Mouse (Mus musculus): ENCODE results near the gene Prph. TPM values are rescaled to one million over a fixed set of nuclear protein-coding genes. Genes with fewer than 3 reads are reported as not detected.
"Not testable (repeated sequence)": the region's sequence is repeated elsewhere in the genome, so short reads cannot be mapped to it uniquely, and the experiment has no call there.

Gene Prph
- polyA plus RNA-seq, 1 experiment = 0.32 TPM

DNA sequence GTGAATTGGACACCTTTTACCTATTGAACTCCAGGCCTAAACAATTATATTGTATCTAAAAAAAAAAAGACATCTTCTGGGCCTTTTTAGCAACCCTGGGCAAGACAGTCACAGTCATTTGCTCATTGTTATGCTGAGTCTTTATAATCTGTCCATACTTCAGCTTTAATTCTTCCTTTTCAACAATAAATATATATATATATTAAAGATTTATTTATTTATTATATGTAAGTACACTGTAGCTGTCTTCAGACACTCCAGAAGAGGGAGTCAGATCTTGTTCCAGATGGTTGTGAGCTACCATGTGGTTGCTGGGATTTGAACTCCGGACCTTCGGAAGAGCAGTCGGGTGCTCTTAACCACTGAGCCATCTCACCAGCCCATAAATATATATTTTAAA, 21.0 kb downstream of the Prph start:
- DNase-seq (ENCODE audit: low read depth) = not testable (repeated sequence)

GRCm38 (mm10) chr15:99078181-99078910, 23.4 kb downstream of the Prph start:
- no peak for DNase-seq (ENCODE audit: low read depth)

GRCm38 (mm10) chr15:99079804-99080203, 24.8 kb downstream of the Prph start:
- no peak for DNase-seq (ENCODE audit: low read depth)

- DNase-seq (ENCODE audit: low read depth) = no peak
These were observed 27.3 kb downstream of the Prph start for GRCm38 (mm10) chr15:99082322-99082721.

- DNase-seq (ENCODE audit: low read depth) = no peak
These were observed 27.9 kb downstream of the Prph start for GRCm38 (mm10) chr15:99082840-99083239.

DNA sequence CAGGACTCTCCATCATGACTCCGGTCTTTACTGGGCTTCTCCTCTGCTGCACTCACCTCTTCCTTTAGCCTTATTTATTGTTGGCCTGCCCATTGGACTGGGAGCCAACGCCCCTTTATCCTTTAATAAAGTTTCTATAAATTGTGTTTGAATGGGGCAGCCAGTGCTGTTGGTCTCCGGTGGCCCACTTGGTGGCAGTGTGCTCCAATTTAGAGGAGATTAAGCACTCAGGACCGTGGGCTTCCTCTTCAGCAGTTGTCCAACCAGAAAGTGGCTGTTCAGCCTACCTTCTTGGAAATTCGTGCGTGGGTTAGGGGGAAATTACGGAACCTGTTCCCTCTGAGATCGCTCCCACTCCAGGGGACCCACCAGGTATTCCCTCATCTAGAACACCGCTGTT, 28.3 kb downstream of the Prph start:
- no peak for DNase-seq (ENCODE audit: low read depth)

GRCm38 (mm10) chr15:99083867-99084557, 29.0 kb downstream of the Prph start:
- DNase-seq (ENCODE audit: low read depth) = no peak

GRCm38 (mm10) chr15:99084618-99085017, 29.6 kb downstream of the Prph start:
- DNase-seq (ENCODE audit: low read depth) = no peak

GRCm38 (mm10) chr15:99085997-99086396, 31.0 kb downstream of the Prph start:
- DNase-seq (ENCODE audit: low read depth) = no peak

DNA sequence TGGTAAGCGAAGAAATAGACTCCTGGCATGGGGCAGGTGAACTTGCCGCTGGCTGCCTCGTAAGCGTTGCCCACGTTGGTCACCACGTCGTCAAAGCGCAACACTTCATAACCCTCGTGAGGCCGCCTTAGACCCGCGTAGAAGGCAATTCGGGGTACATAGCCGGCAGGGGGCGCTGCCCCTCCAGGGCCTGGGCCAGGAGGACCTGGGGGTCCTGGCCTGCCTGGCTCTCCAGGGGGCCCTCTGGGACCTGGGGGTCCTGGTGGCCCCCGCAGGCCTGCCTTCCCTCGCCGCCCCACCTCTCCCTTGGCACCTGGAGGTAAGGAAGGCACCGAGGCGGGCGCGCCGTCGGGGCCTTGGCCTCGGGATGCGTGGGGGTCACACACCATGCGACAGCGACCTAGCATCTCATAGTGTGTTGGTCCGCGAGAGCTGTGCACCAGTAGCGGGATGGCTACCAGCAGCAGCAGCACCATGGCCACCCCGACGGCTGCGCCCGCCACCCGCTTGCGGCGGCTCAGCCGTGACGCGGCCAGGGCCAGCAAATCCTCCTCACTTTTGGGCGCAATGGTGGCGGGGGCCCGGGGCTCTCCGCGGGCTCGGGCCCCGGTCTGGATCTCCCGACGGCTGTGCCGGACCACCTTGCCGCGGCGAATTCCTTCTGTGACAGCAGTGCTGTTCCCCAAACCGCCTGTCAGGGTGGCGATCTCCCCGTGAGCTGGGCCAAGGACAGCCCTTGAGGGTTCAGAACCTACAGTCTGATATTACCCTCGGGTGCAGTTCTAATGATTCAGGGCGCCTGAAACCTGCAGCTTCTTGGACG, 32.5 kb downstream of the Prph start, which contains the start of gene C1ql4:
Gene C1ql4, minus strand, starts transcription at position 565 of the 823 bp plus-strand sequence.
- no peak for DNase-seq (ENCODE audit: low read depth)

- no peak for DNase-seq (ENCODE audit: low read depth)
These were observed 33.3 kb downstream of the Prph start for GRCm38 (mm10) chr15:99088292-99088691.

GRCm38 (mm10) chr15:99089069-99089468, 34.1 kb downstream of the Prph start:
- no peak for DNase-seq (ENCODE audit: low read depth)

DNA sequence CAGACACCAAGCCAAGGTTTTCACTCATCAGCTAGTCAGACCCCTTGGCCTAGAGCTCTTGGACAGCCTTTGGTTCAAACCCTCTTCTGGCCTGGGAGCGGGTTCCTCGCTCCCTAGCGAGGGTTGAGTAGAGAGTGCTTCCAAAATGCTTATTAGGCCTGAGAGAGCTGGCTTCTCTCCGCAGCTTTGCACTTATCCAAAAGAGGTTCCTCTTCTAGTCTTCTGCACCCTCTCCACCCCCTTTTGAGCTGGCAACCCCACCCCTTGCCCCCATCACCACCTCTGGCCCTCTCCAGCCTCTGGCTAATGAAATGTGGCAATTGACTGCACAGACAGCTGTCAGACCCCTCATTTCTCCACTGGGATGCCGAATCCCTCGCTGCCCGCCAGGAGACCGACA, 37.9 kb downstream of the Prph start, which contains the start of gene Dnajc22:
Gene Dnajc22, plus strand, starts transcription at position 301 of the 400 bp plus-strand sequence.
- DNase-seq (ENCODE audit: low read depth) = no peak

DNA sequence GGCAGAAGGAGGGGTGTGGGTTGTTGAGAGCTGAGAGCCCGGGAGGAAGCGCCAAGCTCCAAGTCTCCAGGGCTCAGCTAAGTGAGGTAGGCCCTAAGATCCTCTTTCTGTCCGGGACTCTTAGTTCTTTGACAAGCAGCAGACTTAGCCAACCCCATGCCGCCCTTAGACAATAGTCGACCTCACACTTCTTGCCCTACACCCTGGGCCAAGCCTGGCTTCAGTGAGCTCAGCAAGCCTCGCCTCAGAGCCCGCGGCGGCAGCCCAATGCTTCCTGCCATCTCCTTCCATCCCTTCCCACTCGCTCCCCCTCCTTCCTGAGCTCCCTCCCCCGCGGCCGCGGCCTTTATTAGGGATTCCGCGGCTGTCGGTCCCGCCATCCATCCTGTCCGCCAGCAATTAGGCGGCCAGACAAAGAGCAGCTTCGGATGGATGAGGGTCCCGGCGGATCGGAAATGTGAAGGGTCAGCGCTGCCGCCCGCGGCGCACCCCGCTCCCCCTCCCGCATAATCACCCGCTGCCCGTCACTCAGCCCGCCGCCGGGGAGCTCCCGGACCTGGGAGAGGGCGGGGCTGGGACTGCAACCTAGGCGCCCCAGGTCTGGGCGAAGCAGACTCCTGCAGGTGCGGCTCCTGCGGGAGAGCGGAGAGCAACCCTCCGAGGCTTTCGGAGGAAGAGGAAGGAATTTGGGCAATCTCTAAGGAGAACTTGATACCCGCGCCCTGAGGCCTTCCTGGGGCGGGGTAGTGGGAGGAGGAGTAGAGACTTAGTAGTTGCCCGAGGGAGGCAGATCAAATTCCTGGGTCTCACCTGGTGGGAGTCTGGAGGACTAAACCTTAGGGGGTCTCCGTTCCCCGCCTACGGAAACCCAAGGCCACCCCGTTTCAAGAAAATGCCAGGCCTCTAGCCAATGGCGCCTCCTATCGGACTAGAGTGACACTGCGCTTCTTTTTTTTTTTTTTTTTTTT, 38.6 kb downstream of the Prph start:
- DNase-seq (ENCODE audit: low read depth) = no peak

GRCm38 (mm10) chr15:99094631-99095270, 39.8 kb downstream of the Prph start:
- no peak for DNase-seq (ENCODE audit: low read depth)

- no peak for DNase-seq (ENCODE audit: low read depth)
These were observed 40.4 kb downstream of the Prph start for GRCm38 (mm10) chr15:99095356-99095755.

- no peak for DNase-seq (ENCODE audit: low read depth)
These were observed 41.3 kb downstream of the Prph start for GRCm38 (mm10) chr15:99096061-99096793.

GRCm38 (mm10) chr15:99096831-99097500, 42.0 kb downstream of the Prph start:
- DNase-seq (ENCODE audit: low read depth) = no peak

GRCm38 (mm10) chr15:99097840-99098492, 43.0 kb downstream of the Prph start:
- DNase-seq (ENCODE audit: low read depth) = no peak
